Mouse (Mus musculus) MEL (cell line): ENCODE measurements around the gene Tln2. TPM values are rescaled to one million over a fixed set of nuclear protein-coding genes. Genes with fewer than 3 reads are reported as not detected.

ENCODE experiments used
- DNase-seq: peaks from one replicate; pipeline ENCODE4 v3.0.0; 2011; ENCODE audit warnings: low read depth, low spot score
- H3K27ac ChIP-seq: 2 replicates; pipeline ENCODE4 v1.5.1; 2012; ENCODE audit warnings: low read depth, mild to moderate bottlenecking, control low read depth, low read length, moderate library complexity; ENCODE audit not compliant: control insufficient read depth
- H3K27me3 ChIP-seq, 2 experiments: fragments of 150-350 bp in 1 of 2; sonication (generic) in 1 of 2; 2 replicates each; pipeline ENCODE4 v1.6.1; 2012; ENCODE audit warnings: low read length in 2 of 2, mild to moderate bottlenecking in 2 of 2, improper control_type of control experiment in 1 of 2, moderate library complexity in 1 of 2; ENCODE audit not compliant: insufficient read depth in 2 of 2, control insufficient read depth in 1 of 2
- H3K36me3 ChIP-seq, 2 experiments: 2 replicates each; pipeline ENCODE4 v1.6.1; 2012 to 2014; ENCODE audit warnings: low read length in 2 of 2, improper control_type of control experiment in 1 of 2, inconsistent platforms in 1 of 2, mild to moderate bottlenecking in 1 of 2; ENCODE audit not compliant: insufficient read depth in 2 of 2, control insufficient read depth in 1 of 2
- H3K4me1 ChIP-seq, 2 experiments: fragments of 150-350 bp in 1 of 2; sonication (generic) in 1 of 2; 2 replicates each; pipeline ENCODE4 v1.6.1; 2012; ENCODE audit warnings: low read length in 2 of 2, improper control_type of control experiment in 1 of 2, mild to moderate bottlenecking in 1 of 2; ENCODE audit not compliant: insufficient read depth in 2 of 2, control insufficient read depth in 1 of 2
- H3K4me3 ChIP-seq, 2 experiments: fragments of 150-350 bp in 1 of 2; sonication (generic) in 1 of 2; 2 replicates each; pipeline ENCODE4 v1.5.1; 2012; ENCODE audit warnings: low read depth in 2 of 2, low read length in 2 of 2, mild to moderate bottlenecking in 2 of 2, moderate library complexity in 2 of 2, control low read depth in 1 of 2, improper control_type of control experiment in 1 of 2; ENCODE audit not compliant: control insufficient read depth in 1 of 2, insufficient read depth in 1 of 2
- H3K79me2 ChIP-seq: 2 replicates; pipeline ENCODE4 v1.6.1; 2012; ENCODE audit warnings: mild to moderate bottlenecking, low read length, moderate library complexity; ENCODE audit not compliant: control insufficient read depth, poor library complexity, insufficient read depth
- H3K9ac ChIP-seq: 2 replicates; pipeline ENCODE4 v1.6.1; 2012; ENCODE audit warnings: low read depth, mild to moderate bottlenecking, control low read depth, low read length, moderate library complexity; ENCODE audit not compliant: control insufficient read depth, poor library complexity, severe bottlenecking
- H3K9me3 ChIP-seq: fragments of 150-350 bp; sonication (generic); replicated peaks from 2 replicates; pipeline ENCODE4 v1.6.1; 2012; ENCODE audit warnings: mild to moderate bottlenecking, low read length, improper control_type of control experiment, moderate library complexity; ENCODE audit not compliant: insufficient read depth
- CHD2 ChIP-seq: IDR thresholded peaks from 2 replicates; pipeline ENCODE4 v1.6.1; 2011; ENCODE audit warnings: low read length, improper control_type of control experiment
- CTCF ChIP-seq, 3 experiments: IDR thresholded peaks in 2 of 3; conservative IDR thresholded peaks in 1 of 3; 2 replicates each; pipeline ENCODE4 v1.5.1; 2011 to 2012; ENCODE audit warnings: low read length in 3 of 3, low read depth in 2 of 3, mild to moderate bottlenecking in 2 of 3, improper control_type of control experiment in 1 of 3, inconsistent platforms in 1 of 3, mixed read lengths in 1 of 3, moderate library complexity in 1 of 3; ENCODE audit not compliant: control insufficient read depth in 1 of 3, insufficient read depth in 1 of 3, poor library complexity in 1 of 3, severe bottlenecking in 1 of 3
- ETS1 ChIP-seq: IDR thresholded peaks from 2 replicates; pipeline ENCODE4 v1.6.1; 2012; ENCODE audit warnings: low read depth, mild to moderate bottlenecking, inconsistent platforms, low read length, improper control_type of control experiment, moderate library complexity
- GABPA ChIP-seq: IDR thresholded peaks from 2 replicates; pipeline ENCODE4 v1.6.1; 2012; ENCODE audit warnings: low read depth, mild to moderate bottlenecking, inconsistent platforms, low read length, improper control_type of control experiment, moderate library complexity
- HCFC1 ChIP-seq: IDR thresholded peaks from 2 replicates; pipeline ENCODE4 v1.6.1; 2012; ENCODE audit warnings: low read depth, mild to moderate bottlenecking, inconsistent platforms, low read length, improper control_type of control experiment, moderate library complexity
- JUND ChIP-seq: IDR thresholded peaks from 2 replicates; pipeline ENCODE4 v1.6.1; 2011; ENCODE audit warnings: low read depth, mild to moderate bottlenecking, improper control_type of control experiment, low read length
- MAFK ChIP-seq: IDR thresholded peaks from 2 replicates; pipeline ENCODE4 v1.6.1; 2011; ENCODE audit warnings: low read depth, mild to moderate bottlenecking, low read length, improper control_type of control experiment, borderline replicate concordance
- MAZ ChIP-seq: IDR thresholded peaks from 2 replicates; pipeline ENCODE4 v1.6.1; 2012; ENCODE audit warnings: low read depth, mild to moderate bottlenecking, inconsistent platforms, low read length, improper control_type of control experiment
- MYB ChIP-seq: IDR thresholded peaks from 2 replicates; pipeline ENCODE4 v1.6.1; 2011; ENCODE audit warnings: mild to moderate bottlenecking, low read depth, low read length, improper control_type of control experiment
- NELFE ChIP-seq: IDR thresholded peaks from 2 replicates; pipeline ENCODE4 v1.6.1; 2011; ENCODE audit warnings: low read depth, low read length, improper control_type of control experiment
- POLR2AphosphoS2 ChIP-seq: IDR thresholded peaks from 2 replicates; pipeline ENCODE4 v1.6.1; 2011; ENCODE audit warnings: low read length, improper control_type of control experiment
- POLR2AphosphoS5 ChIP-seq: IDR thresholded peaks from 2 replicates; pipeline ENCODE4 v1.6.1; 2012; ENCODE audit warnings: low read depth, borderline replicate concordance, mild to moderate bottlenecking, inconsistent platforms, low read length, moderate library complexity, mixed read lengths
- RAD21 ChIP-seq: IDR thresholded peaks from 2 replicates; pipeline ENCODE4 v1.6.1; 2011; ENCODE audit warnings: mild to moderate bottlenecking, low read depth, low read length, improper control_type of control experiment
- RCOR1 ChIP-seq: IDR thresholded peaks from 2 replicates; pipeline ENCODE4 v1.6.1; 2012; ENCODE audit warnings: low read depth, mild to moderate bottlenecking, inconsistent platforms, low read length, improper control_type of control experiment
- SIN3A ChIP-seq: IDR thresholded peaks from 2 replicates; pipeline ENCODE4 v1.6.1; 2012; ENCODE audit warnings: low read length, improper control_type of control experiment, inconsistent platforms
- TAL1 ChIP-seq: IDR thresholded peaks from 2 replicates; pipeline ENCODE4 v1.6.1; 2012; ENCODE audit warnings: mild to moderate bottlenecking, inconsistent platforms, low read length, moderate library complexity, mixed read lengths
- TBP ChIP-seq: IDR thresholded peaks from 2 replicates; pipeline ENCODE4 v1.8.0; 2011; ENCODE audit warnings: low read depth, low read length, improper control_type of control experiment
- UBTF ChIP-seq: IDR thresholded peaks from 2 replicates; pipeline ENCODE4 v1.6.1; 2012; ENCODE audit warnings: low read depth, mild to moderate bottlenecking, inconsistent platforms, low read length, improper control_type of control experiment, moderate library complexity, borderline replicate concordance; ENCODE audit not compliant: insufficient read depth
- USF1 ChIP-seq: IDR thresholded peaks from 2 replicates; pipeline ENCODE4 v1.6.1; 2014; ENCODE audit warnings: low read depth, mild to moderate bottlenecking, inconsistent platforms, low read length, improper control_type of control experiment, moderate library complexity
- USF2 ChIP-seq, 2 experiments: IDR thresholded peaks; 2 replicates each; pipeline ENCODE4 v1.6.1; 2011 to 2012; ENCODE audit warnings: improper control_type of control experiment in 2 of 2, low read length in 2 of 2, borderline replicate concordance in 1 of 2, inconsistent platforms in 1 of 2, low read depth in 1 of 2, mild to moderate bottlenecking in 1 of 2; ENCODE audit not compliant: insufficient read depth in 1 of 2
- polyA plus RNA-seq, 2 experiments: library from polyadenylated mRNA; stranded (reverse) in 1 of 2; unstranded in 1 of 2; fragments of >175 nt in 1 of 2; fragments of >200 nt in 1 of 2; gene quantifications; 2 replicates each; pipeline versions ENCODE4 v1.2.1 to v1.2.4; 2012; ENCODE audit warnings: low replicate concordance in 2 of 2, low read depth in 1 of 2; ENCODE audit not compliant: insufficient read length in 2 of 2, insufficient read depth in 1 of 2, missing spikeins in 1 of 2
- total RNA-seq: library from RNA; depleted of rRNA; stranded (reverse); fragments of 300-350 nt; gene quantifications from 2 replicates; pipeline ENCODE4 v1.2.3, GENCODE M21; 2012

Tln2 gene
- total and polyA plus RNA-seq, 3 experiments: not detected

DNA sequence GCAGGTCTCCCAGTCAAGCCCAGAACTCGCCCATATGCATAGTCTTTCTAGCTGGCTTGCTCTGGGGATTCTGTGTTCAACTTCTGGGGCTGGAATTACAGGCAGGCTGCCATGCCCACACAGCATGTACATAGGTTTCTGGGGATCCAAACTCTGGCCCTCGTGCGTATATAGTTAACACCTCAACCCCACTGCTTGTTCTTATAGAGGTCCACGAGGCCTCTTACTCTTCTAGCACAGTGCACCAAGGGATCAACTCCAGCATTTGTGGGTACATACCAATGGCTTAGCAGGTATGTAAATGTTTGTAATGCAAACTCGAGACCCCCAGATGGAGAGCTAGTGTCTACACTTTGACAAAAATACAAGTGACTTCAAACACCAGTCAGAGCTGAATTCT is 33.2 kb upstream of the Tln2 start:
- Histone ChIP-seq H3K9ac (no peak overlapping the region), H3K4me1 (no peaks in the 10 kb centered on the region), H3K79me2 (no peaks in the 10 kb centered on the region), H3K9me3 (no peaks in the 10 kb centered on the region), H3K4me3 (no peak overlapping the region), H3K27ac (no peak overlapping the region), H3K36me3 (no peaks in the 10 kb centered on the region), H3K27me3 (no peaks in the 10 kb centered on the region)
- TF ChIP-seq RCOR1 (no peak), POLR2AphosphoS5 (no peak), CHD2 (no peak), MYB (no peak)
- DNase-seq: no peak

DNA sequence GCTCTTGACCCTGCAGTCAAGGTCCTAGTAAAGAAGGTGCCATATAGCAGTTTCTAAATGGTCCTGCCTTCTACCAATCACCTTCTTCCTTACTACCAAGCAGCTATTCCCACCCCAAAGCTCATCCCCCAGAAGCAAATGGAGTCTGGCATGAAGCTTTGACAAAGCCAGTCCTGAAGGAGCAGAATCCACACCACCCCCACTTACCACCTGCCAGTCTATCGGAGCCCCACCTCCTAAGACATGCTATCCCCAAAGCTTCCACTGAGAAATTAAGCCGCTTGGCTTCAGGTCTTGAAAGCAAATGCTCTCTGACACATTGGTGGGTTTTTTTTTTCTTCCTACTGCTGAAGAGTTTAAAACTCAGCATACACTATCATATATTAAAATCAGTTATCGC is 27.6 kb upstream of the Tln2 start:
- Histone ChIP-seq H3K27me3 (no peaks in the 10 kb centered on the region), H3K9ac (no peak overlapping the region), H3K79me2 (no peaks in the 10 kb centered on the region), H3K4me3 (no peak overlapping the region), H3K9me3 (no peaks in the 10 kb centered on the region), H3K4me1 (no peaks in the 10 kb centered on the region), H3K36me3 (no peaks in the 10 kb centered on the region), H3K27ac (no peak overlapping the region)
- no peak for DNase-seq
- TF ChIP-seq MAFK (no peak), TBP (no peak), GABPA (no peak), NELFE (no peak), CTCF (IDR thresholded peaks at IDR 0.05 in 2 of 3, conservative IDR thresholded peaks at IDR 0.05 in 1 of 3; ENCODE audit: control insufficient read depth in 1 of 3, insufficient read depth in 1 of 3, low read depth in 2 of 3, low read length in 3 of 3, poor library complexity in 1 of 3, severe bottlenecking in 1 of 3) (no peak), USF1 (no peak), TAL1 (no peak), SIN3A (no peak), ETS1 (no peak), JUND (no peak), HCFC1 (no peak), USF2 (IDR thresholded peaks at IDR 0.05; ENCODE audit: borderline replicate concordance in 1 of 2, insufficient read depth in 1 of 2, low read depth in 1 of 2, low read length in 2 of 2) (no peak), POLR2AphosphoS2 (no peak)

DNA sequence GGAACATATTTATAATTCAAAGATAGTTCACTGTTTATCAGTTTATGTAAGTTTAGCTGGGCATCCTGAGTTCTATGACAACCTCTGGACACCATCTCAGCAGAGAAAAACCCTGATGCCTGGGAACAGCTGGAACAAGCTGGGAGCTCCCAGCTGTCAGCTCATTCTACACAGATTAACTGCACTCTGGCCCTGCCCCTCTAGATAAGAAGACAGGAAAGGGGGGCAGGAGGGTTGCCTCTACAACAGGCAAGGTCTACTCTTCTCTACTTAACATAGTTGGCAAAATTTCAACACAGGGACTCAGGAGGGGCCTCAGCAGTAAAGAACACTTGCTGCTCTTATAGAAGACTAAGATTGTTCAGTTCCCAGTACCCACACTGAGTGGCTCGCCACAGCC is 27.0 kb upstream of the Tln2 start:
- H3K9ac ChIP-seq: no peak overlapping the region
- no peak overlapping the region for H3K27ac ChIP-seq
- H3K4me3 ChIP-seq: no peak overlapping the region
- H3K4me1 ChIP-seq: no peaks in the 10 kb centered on the region
- TF ChIP-seq NELFE (no peak), RAD21 (no peak), MAZ (no peak), TBP (no peak), UBTF (no peak)
- H3K27me3 ChIP-seq: no peaks in the 10 kb centered on the region
- no peaks in the 10 kb centered on the region for H3K79me2 ChIP-seq
- H3K9me3 ChIP-seq: no peaks in the 10 kb centered on the region
- DNase-seq: no peak
- no peaks in the 10 kb centered on the region for H3K36me3 ChIP-seq
